Mouse (Mus musculus) CD8-positive naive resting alpha-beta T cell, adult 57 days (primary cell): ENCODE measurements around the gene Olfr1196. TPM values are rescaled to one million over a fixed set of nuclear protein-coding genes. Genes with fewer than 3 reads are reported as not detected.

Source experiments
- total RNA-seq: library from RNA; stranded (reverse); gene quantifications from one replicate; pipeline ENCODE4 v1.2.4, GENCODE M21; 2023

Gene Olfr1196
- not detected for total RNA-seq

DNA sequence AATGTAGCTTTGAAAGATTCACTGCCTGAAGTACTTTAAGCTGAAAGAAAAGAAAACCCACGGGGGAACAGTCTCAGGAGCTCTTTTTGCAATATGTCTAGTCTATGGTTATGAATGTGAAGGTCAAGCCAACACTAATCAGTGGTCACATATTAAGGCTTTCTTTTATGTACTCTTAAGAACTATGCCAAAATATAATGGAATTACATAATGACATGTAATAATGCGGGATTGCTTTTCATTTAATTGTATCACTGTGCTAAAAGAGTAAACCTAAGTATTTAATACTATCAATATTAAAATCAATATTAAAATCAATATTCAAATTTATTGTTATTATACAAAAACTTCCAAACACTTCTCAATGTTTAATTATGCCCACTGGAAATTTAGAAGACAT lies at the start of gene Olfr1196:
Gene Olfr1196, minus strand, starts transcription at position 101 of the 400 bp plus-strand sequence.

DNA sequence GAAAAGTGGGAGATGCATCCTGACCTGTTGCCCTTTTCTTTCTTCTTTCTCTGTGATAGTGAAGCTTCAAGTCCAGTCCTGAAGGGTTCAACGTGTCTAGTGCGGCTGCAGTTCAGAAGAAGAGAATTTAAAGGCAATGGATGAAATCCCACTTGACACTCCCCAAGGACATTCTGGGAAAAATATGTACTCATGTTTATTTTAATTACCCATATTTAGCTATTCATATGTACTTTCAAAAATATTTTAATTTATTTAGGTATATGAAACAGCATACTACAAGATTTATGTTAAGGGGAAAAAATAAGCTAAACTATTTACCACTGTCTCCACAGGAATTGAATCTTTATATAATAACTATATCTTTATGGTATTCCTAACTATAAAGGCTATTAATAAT lies 46.9 kb upstream of the Olfr1196 start, which contains the start of gene Olfr1198:
Gene Olfr1198, minus strand, starts transcription at position 101 of the 400 bp plus-strand sequence.

DNA sequence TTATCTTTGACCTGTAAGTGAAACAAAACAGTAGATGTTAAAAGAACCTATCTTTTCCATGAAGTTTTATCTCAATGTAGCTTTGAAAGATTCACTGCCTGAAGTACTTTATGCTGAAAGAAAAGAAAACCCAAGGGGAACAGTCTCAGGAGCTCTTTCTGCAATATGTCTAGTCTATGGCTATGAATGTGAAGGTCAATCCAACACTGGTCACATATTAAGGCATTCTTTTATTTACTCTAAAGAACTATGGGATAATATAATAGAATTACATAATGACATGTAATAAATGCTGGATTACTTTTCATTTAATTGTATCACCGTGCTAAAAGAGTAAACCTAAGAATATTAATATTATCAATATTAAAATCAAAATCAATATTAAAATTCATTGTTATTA lies 27.9 kb upstream of the Olfr1196 start, which contains the start of gene Olfr1197:
Gene Olfr1197, minus strand, starts transcription at position 101 of the 400 bp plus-strand sequence.

DNA sequence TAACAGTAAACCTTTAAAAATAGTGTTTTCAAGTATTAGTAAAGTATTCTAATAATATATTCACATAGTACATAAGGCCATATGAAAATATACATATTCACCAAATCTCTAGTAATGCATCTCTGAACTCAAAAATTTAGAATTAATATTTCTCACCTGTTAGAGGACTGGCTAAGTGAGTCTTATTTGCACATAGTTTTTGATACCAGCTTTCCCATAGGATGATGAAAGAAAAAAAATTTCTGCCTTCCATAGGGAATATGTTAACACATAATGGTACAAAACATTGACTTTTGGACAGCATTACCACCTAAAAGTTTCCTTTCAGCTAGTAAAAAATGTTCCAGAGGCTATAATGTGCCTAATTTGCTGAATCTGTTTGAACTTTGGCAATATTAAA lies 15.3 kb downstream of the Olfr1196 start, which contains the start of gene Olfr1195:
Gene Olfr1195, minus strand, starts transcription at position 101 of the 400 bp plus-strand sequence.

DNA sequence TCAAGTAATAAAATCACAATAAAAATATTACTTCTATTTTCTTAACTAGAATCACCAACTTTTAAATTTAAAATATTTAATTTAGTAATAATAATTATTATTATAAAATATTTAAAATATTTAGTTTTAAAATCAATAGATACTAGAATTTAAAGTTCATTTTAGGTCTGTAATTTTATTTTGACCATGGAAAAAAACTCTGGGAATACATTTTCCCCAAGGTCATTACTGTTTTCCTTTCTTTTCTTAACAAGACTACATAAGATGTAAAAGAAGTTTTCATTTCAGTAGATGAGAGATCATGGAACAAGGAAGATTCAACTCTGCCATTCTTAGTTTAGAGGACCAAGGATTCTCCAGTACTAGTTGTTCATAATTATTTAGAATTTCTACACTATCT lies 29.1 kb downstream of the Olfr1196 start, which contains the start of gene Olfr1193:
Gene Olfr1193, plus strand, starts transcription at position 301 of the 400 bp plus-strand sequence.

DNA sequence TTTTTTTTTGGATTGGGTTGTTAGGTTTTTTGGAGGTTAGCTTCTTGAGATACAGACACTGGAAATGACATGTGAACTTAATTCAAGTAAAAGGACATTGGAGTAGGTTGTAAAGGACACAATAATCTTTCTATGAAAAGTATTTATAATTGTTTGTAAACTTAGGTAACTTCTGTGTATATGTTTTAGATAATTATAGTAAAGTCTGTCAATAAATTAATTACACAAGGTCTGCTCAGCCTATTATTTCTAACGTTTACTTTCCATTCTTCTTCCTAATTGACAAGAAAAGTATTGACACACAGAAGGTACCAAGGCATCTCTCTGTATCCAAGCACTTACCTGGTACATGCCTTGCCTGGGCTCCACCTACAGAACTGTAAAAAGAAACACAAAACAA lies 56.2 kb downstream of the Olfr1196 start, which contains the start of gene Olfr1192-ps1:
Gene Olfr1192-ps1, plus strand, starts transcription at position 301 of the 400 bp plus-strand sequence.

Other genes with a start within 250 kb of the Olfr1196 start
- not detected for gene Olfr1183, start 249.7 kb downstream of the Olfr1196 start, total RNA-seq
- gene Olfr1184, start 221.0 kb downstream of the Olfr1196 start, total RNA-seq = not detected
- gene Olfr1185-ps1, start 211.3 kb downstream of the Olfr1196 start, total RNA-seq = not detected
- gene Olfr1186, start 186.0 kb downstream of the Olfr1196 start, total RNA-seq = not detected
- not detected for gene Olfr1188, start 147.7 kb downstream of the Olfr1196 start, total RNA-seq
- not detected for gene Olfr1189, start 118.1 kb downstream of the Olfr1196 start, total RNA-seq
- gene Olfr1191-ps1, start 64.1 kb downstream of the Olfr1196 start, total RNA-seq = 0.12 TPM
- not detected for gene Olfr1192-ps1, start 56.1 kb downstream of the Olfr1196 start, total RNA-seq
- not detected for gene Olfr1193, start 29.0 kb downstream of the Olfr1196 start, total RNA-seq
- gene Olfr1195, start 15.4 kb downstream of the Olfr1196 start, total RNA-seq = not detected
- gene Olfr1197, start 27.8 kb upstream of the Olfr1196 start, total RNA-seq = not detected
- not detected for gene Olfr1198, start 46.8 kb upstream of the Olfr1196 start, total RNA-seq
- gene Olfr1199, start 55.9 kb upstream of the Olfr1196 start, total RNA-seq = not detected
- not detected for gene Olfr1200, start 65.9 kb upstream of the Olfr1196 start, total RNA-seq
- not detected for gene Olfr1201, start 88.4 kb upstream of the Olfr1196 start, total RNA-seq
- not detected for gene Olfr1202, start 109.9 kb upstream of the Olfr1196 start, total RNA-seq
- gene Olfr1205, start 125.1 kb upstream of the Olfr1196 start, total RNA-seq = not detected
- gene Olfr1204, start 144.7 kb upstream of the Olfr1196 start, total RNA-seq = not detected
- not detected for gene Olfr1206, start 158.6 kb upstream of the Olfr1196 start, total RNA-seq
- not detected for gene Olfr1208, start 197.7 kb upstream of the Olfr1196 start, total RNA-seq
- gene Olfr1209, start 210.6 kb upstream of the Olfr1196 start, total RNA-seq = not detected
- not detected for gene Olfr1211, start 233.5 kb upstream of the Olfr1196 start, total RNA-seq
- gene Olfr1212, start 249.4 kb upstream of the Olfr1196 start, total RNA-seq = not detected